Mouse (Mus musculus): ENCODE data around the gene Fam205a4. TPM values are rescaled to one million over a fixed set of nuclear protein-coding genes. Genes with fewer than 3 reads are reported as not detected.
"Not testable (repeated sequence)": the region's sequence is repeated elsewhere in the genome, so short reads cannot be mapped to it uniquely, and the experiment has no call there.

The Fam205a4 gene
- 1 to 10 TPM; 5.1 to 5.6 TPM for total RNA-seq (2021)

DNA sequence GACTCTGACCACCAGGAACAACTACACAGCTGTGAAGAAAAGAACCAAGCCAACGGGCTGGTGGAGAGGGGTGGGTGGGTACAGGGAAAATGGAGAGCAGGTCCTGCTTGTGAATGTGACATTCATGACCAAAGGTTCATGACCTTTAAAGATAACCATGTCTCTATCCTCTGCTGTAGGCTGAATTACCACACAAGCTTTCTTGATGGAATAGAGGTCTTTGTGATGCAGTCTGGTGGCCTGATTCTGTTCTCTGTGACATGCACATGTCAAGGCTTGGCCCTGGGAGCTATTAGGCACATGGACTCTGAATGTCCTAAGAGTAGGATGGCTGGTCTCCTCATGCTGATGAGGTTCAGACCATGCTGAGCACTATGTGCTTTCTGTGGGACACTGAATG lies at the start of gene Fam205a4:
Gene Fam205a4 (plus strand): TSS at position 301 of the 400 bp plus-strand sequence.
- DNase-seq (ENCODE audit: low spot score in 2 of 2); intact Hi-C loops (cut with DNase I): not testable (repeated sequence)

DNA sequence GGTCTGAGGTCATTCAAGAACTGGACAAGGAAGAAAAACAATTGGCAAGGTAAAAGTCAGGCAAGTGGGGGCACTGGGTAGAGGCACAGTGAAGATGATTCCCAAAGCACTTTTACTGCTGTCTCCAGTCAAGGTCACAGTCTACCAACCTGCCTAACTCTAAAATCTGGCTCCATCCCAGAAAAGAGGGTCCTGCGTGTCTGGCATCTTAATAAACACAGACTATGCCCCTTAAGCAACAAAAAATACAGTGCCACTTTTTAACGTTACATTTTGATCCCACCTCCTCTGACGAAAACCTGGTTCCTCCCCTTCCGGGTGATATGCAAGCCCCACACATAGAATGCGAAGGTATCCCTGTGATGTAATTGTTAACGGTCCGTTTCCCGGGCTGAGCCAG lies 24.6 kb upstream of the Fam205a4 start, which contains the start of gene Gm20878:
Gene Gm20878 (plus strand): TSS at position 301 of the 400 bp plus-strand sequence.
- DNase-seq (ENCODE audit: low spot score in 2 of 2); intact Hi-C loops (cut with DNase I): not testable (repeated sequence)

Other genes starting within 250 kb of the Fam205a4 start
- gene Dctn3, start 242.9 kb upstream of the Fam205a4 start, total RNA-seq (2021), result 100 to 1,000 TPM; 159 to 187 TPM
- gene Arid3c, start 234.9 kb upstream of the Fam205a4 start, total RNA-seq (2021), result under 1 TPM in 1 of 2 experiments, not detected in 1; 0.36 TPM
- 10 to 100 TPM; 81.0 to 94.7 TPM for gene Galt, start 210.8 kb upstream of the Fam205a4 start, total RNA-seq (2021)
- gene Sigmar1, start 209.9 kb upstream of the Fam205a4 start, total RNA-seq (2021), result 10 to 100 TPM; 54.3 to 57.7 TPM
- gene Ccl27a, start 191.8 kb upstream of the Fam205a4 start, total RNA-seq (2021), result 100 to 1,000 TPM; 244 to 288 TPM
- gene Gm21541, start 62.4 kb upstream of the Fam205a4 start, total RNA-seq (2021), result not detected
- gene Gm20878, start 24.5 kb upstream of the Fam205a4 start, total RNA-seq (2021), result 10 to 100 TPM; 52.3 to 67.4 TPM
- 1 to 10 TPM; 5.7 to 5.8 TPM for gene Gm21093, start 68.7 kb downstream of the Fam205a4 start, total RNA-seq (2021)
- not detected for gene Gm3893, start 125.1 kb downstream of the Fam205a4 start, total RNA-seq (2021)
- gene Gm13304, start 148.8 kb downstream of the Fam205a4 start, total RNA-seq (2021), result 10 to 100 TPM; 28.7 to 36.9 TPM
- 10 to 100 TPM; 33.6 to 54.7 TPM for gene Gm13306, start 187.4 kb downstream of the Fam205a4 start, total RNA-seq (2021)
- gene Gm13305, start 202.5 kb downstream of the Fam205a4 start, total RNA-seq (2021), result 1 to 10 TPM; 1.0 to 1.1 TPM

Data from left cerebral cortex, postnatal 36 days (tissue).